Mouse (Mus musculus): Measurements from ENCODE around the gene Inhba.

Inhba gene

DNA sequence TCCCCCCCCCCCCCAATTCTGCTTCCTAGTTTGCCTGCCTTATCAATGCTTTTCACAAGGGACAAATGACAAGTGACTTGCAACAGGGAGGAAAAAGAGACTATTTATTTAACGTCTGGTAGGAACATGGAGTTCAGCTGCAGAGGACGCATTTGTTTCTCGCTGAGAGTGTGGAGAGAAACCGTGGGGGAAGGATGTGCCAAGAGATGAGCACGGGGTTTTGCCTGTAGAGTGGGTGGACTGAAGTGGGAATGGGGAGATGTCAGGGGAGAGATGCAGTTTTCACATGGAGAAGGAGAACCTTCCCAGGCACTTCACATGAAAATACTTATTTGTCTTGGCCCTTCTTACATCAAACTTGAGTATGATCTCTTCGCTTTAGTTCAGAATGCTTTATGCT lies 9.5 kb downstream of the Inhba start:
- in situ Hi-C loops (cut with MboI; ENCODE audit: low pct_unique_long_range_greater_than_20kb in 1 of 2, low sequenced_read_pairs in 2 of 2, unreplicated experiment in 1 of 2), result no loop called here

GRCm38 (mm10) chr13:16021849-16022248 lies 10.2 kb downstream of the Inhba start:
- in situ Hi-C loops (cut with MboI; ENCODE audit: low pct_unique_long_range_greater_than_20kb in 1 of 2, low sequenced_read_pairs in 2 of 2, unreplicated experiment in 1 of 2), result no loop called here

GRCm38 (mm10) chr13:16022536-16022935 lies 10.9 kb downstream of the Inhba start:
- in situ Hi-C loops (cut with MboI; ENCODE audit: low pct_unique_long_range_greater_than_20kb in 1 of 2, low sequenced_read_pairs in 2 of 2, unreplicated experiment in 1 of 2), result no loop called here

GRCm38 (mm10) chr13:16023070-16024039 lies 11.7 kb downstream of the Inhba start:
- in situ Hi-C loops (cut with MboI; ENCODE audit: low pct_unique_long_range_greater_than_20kb in 1 of 2, low sequenced_read_pairs in 2 of 2, unreplicated experiment in 1 of 2), result no loop called here

GRCm38 (mm10) chr13:16030557-16031057 lies 19.0 kb downstream of the Inhba start:
- in situ Hi-C loops (cut with MboI; ENCODE audit: low pct_unique_long_range_greater_than_20kb in 1 of 2, low sequenced_read_pairs in 2 of 2, unreplicated experiment in 1 of 2), result no loop called here

- in situ Hi-C loops (cut with MboI; ENCODE audit: low pct_unique_long_range_greater_than_20kb in 1 of 2, low sequenced_read_pairs in 2 of 2, unreplicated experiment in 1 of 2), result no loop called here
These were observed 20.8 kb downstream of the Inhba start for GRCm38 (mm10) chr13:16032425-16032824.

GRCm38 (mm10) chr13:16032935-16033592 lies 21.4 kb downstream of the Inhba start:
- in situ Hi-C loops (cut with MboI; ENCODE audit: low pct_unique_long_range_greater_than_20kb in 1 of 2, low sequenced_read_pairs in 2 of 2, unreplicated experiment in 1 of 2), result no loop called here

- in situ Hi-C loops (cut with MboI; ENCODE audit: low pct_unique_long_range_greater_than_20kb in 1 of 2, low sequenced_read_pairs in 2 of 2, unreplicated experiment in 1 of 2), result no loop called here
These were observed 57.4 kb downstream of the Inhba start for GRCm38 (mm10) chr13:16069079-16069478.

DNA sequence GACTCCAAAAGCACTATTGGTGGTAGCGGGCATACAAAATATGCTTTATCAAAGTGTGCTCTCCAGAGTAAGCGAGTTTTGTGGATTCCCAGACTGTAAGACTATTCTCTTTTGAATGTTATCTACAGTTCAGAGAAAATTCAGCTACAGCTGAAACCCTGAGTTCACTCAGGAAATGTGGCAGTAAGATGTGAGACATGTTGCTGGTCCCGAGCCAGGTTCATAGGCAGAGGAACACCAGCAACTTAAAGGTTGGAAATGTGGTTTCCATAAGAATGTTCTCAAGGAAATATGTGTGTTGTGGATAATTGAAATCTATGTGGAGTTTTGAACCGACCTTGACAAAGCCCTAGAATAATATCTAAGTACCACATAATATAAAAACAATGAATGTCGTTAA lies 65.6 kb downstream of the Inhba start:
- in situ Hi-C loops (cut with MboI; ENCODE audit: low pct_unique_long_range_greater_than_20kb in 1 of 2, low sequenced_read_pairs in 2 of 2, unreplicated experiment in 1 of 2), result no loop called here

DNA sequence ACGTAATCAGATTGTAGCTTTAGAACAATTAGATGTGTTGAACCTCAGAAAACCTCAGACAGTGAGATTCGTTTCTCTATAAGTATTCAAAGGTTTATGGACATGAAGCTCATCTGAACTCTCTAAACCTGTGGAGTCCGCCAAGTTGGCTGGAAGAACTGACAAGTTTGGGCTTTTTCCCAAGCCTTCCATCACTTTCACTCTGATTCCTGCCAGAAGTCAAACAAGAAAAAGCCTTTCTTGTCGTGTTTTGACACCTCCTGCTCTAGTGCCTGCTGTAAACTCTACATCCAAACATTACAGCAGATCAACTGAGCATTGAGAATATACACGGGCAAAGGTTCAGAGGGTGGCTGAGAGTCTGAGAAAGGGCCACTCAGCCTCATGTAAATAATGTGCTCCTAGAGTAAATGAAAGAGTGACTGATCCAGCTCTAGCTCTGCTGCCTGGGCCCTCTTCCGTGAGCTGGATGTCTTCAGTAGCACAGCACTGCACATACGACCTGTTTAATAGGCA lies 66.6 kb downstream of the Inhba start:
- in situ Hi-C loops (cut with MboI; ENCODE audit: low pct_unique_long_range_greater_than_20kb in 1 of 2, low sequenced_read_pairs in 2 of 2, unreplicated experiment in 1 of 2), result no loop called here

DNA sequence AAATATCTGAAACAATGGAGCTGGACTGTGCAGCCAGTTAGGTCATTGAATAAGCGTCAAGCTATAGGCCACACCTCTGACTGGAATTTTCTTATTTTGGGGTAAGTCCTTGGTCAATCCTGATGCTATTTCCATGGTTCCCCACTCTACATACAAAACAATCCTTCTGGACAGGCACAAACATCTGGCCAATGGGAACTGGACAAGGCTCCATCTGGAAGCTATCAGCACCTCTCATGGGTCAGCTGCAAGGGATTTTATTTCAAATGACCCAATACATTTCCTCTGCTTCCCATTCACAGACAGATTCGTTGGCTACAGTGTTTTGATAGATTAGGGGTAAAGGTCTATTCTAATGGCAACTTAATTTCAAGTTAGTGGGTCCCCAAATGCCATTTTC lies 68.6 kb downstream of the Inhba start:
- in situ Hi-C loops (cut with MboI; ENCODE audit: low pct_unique_long_range_greater_than_20kb in 1 of 2, low sequenced_read_pairs in 2 of 2, unreplicated experiment in 1 of 2), result no loop called here
